Mouse (Mus musculus): ENCODE results near the gene Elobl. TPM values are rescaled to one million over a fixed set of nuclear protein-coding genes. Genes with fewer than 3 reads are reported as not detected.

Elobl gene
- total RNA-seq, 2 experiments from 2014 or later = not detected

GRCm38 (mm10) chr11:88993186-88993585, 26.5 kb upstream of the Elobl start:
- intact Hi-C loops (cut with DNase I) = loop anchor here (1.0 to 2.0 kb wide), 2 partner anchors 46 to 76 kb away; no protein-coding TSS in a partner anchor

GRCm38 (mm10) chr11:88989530-88989929, 22.8 kb upstream of the Elobl start:
- intact Hi-C loops (cut with DNase I) = loop anchor here (5.0 kb wide), 1 partner anchor 308 kb away; no protein-coding TSS in a partner anchor
- no peak for DNase-seq

More at GRCm38 (mm10) chr11:88993186-88993585, 26.5 kb upstream of the Elobl start:
- DNase-seq = no peak

- no peak for DNase-seq
- intact Hi-C loops (cut with DNase I) = loop anchor here (5.0 kb wide), 1 partner anchor 308 kb away; no protein-coding TSS in a partner anchor
Observed at GRCm38 (mm10) chr11:88988956-88989355, 22.2 kb upstream of the Elobl start.

- no peak for DNase-seq
- intact Hi-C loops (cut with DNase I) = loop anchor here (5.0 kb wide), 1 partner anchor 311 kb away; no protein-coding TSS in a partner anchor
Observed at GRCm38 (mm10) chr11:88986616-88987015, 19.9 kb upstream of the Elobl start.

- DNase-seq = no peak
- intact Hi-C loops (cut with DNase I) = no loop called here
Observed at GRCm38 (mm10) chr11:88981337-88981736, 14.6 kb upstream of the Elobl start.

- intact Hi-C loops (cut with DNase I) = no loop called here
- no peak for DNase-seq
Observed at GRCm38 (mm10) chr11:88977188-88977587, 10.5 kb upstream of the Elobl start.

- DNase-seq = no peak
- intact Hi-C loops (cut with DNase I) = no loop called here
Observed at GRCm38 (mm10) chr11:88976320-88976719, 9.6 kb upstream of the Elobl start.

GRCm38 (mm10) chr11:88973776-88974701, 7.3 kb upstream of the Elobl start:
- intact Hi-C loops (cut with DNase I) = loop anchor here (5.0 kb wide), 1 partner anchor 127 kb away; no protein-coding TSS in a partner anchor
- peak; percentile 93 to 95 for DNase-seq

GRCm38 (mm10) chr11:88970202-88970732, 3.5 kb upstream of the Elobl start, which contains the start of gene Coil:
TSS of gene Coil (plus strand) at chr11:88970252.
- no peak for DNase-seq
- intact Hi-C loops (cut with DNase I) = loop anchor here (5.0 kb wide), 1 partner anchor 123 kb away; no protein-coding TSS in a partner anchor

GRCm38 (mm10) chr11:88958851-88959250, 7.9 kb downstream of the Elobl start:
- intact Hi-C loops (cut with DNase I) = loop anchor here (5.0 kb wide), 2 partner anchors 52 to 97 kb away; partner anchors contain the start of gene Akap1
- no peak for DNase-seq

GRCm38 (mm10) chr11:88955217-88955969, 11.3 kb downstream of the Elobl start, which contains the start of gene Scpep1:
TSS of gene Scpep1 (minus strand) at chr11:88955465.
- intact Hi-C loops (cut with DNase I) = loop anchor here (1.0 to 5.0 kb wide), 3 partner anchors 48 to 107 kb away; partner anchors contain the start of gene Akap1
- peak; percentile 97 to 98 for DNase-seq

- intact Hi-C loops (cut with DNase I) = loop anchor here (1.0 to 5.0 kb wide), 3 partner anchors 48 to 107 kb away; partner anchors contain the start of gene Akap1
- peak in 1 of 2 experiments; percentile 10 for DNase-seq
Observed at GRCm38 (mm10) chr11:88954803-88955202, 11.9 kb downstream of the Elobl start.

- intact Hi-C loops (cut with DNase I) = no loop called here
- no peak for DNase-seq
Observed at GRCm38 (mm10) chr11:88953582-88953981, 13.1 kb downstream of the Elobl start.

- no peak for DNase-seq
- intact Hi-C loops (cut with DNase I) = no loop called here
Observed at GRCm38 (mm10) chr11:88952117-88952516, 14.6 kb downstream of the Elobl start.

GRCm38 (mm10) chr11:88951576-88951975, 15.2 kb downstream of the Elobl start:
- no peak for DNase-seq
- intact Hi-C loops (cut with DNase I) = no loop called here

GRCm38 (mm10) chr11:88950640-88951250, 16.0 kb downstream of the Elobl start:
- intact Hi-C loops (cut with DNase I) = no loop called here
- DNase-seq = no peak

GRCm38 (mm10) chr11:88949802-88950639, 16.7 kb downstream of the Elobl start:
- intact Hi-C loops (cut with DNase I) = no loop called here
- DNase-seq = no peak

GRCm38 (mm10) chr11:88948896-88949295, 17.8 kb downstream of the Elobl start:
- intact Hi-C loops (cut with DNase I) = no loop called here
- DNase-seq = no peak

All from heart, postnatal 14 days (tissue).